Mouse (Mus musculus): ENCODE measurements at regions not wholly inside any gene's neighbourhood (a gene's known extent, or its start where the extent isn't known, plus 50 kb on each side); places are given as distances from the start of the nearest gene placed in this dataset.

DNA sequence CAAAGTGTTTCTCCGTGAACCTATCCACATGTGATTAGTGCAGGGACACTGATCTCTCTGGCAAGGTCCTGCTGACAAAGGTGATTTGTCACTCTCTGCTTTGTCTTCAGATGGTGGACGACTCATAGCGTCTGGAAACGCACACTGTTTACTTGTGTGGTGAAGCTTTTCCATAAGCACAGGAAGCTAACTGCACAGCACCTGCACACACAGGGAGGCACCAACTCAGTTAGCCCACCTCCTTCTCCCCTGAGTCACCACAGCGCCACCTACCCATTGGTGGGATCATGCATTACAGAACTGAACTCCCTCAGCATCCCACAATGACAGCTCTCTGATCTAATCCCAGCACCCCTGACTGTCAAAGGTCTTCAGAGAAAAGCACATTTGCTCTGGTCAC is 141.9 kb upstream of the Klf14 start:
- 36% methylated on average over 5 of the region's 5 CpGs for WGBS
- Histone ChIP-seq H3K27me3 (ENCODE audit: control insufficient read depth, insufficient read depth, low read length) (no peaks in the 10 kb centered on the region), H3K27ac (ENCODE audit: control insufficient read depth, insufficient read depth, low read length) (peak overlapping the region; percentile 80), H3K4me3 (ENCODE audit: control insufficient read depth, insufficient read depth, low read length) (no peak overlapping the region), H3K4me1 (replicated peaks; ENCODE audit: control insufficient read depth, insufficient read depth, low read length) (peaks cover 18% of the 10 kb centered on the region), H3K36me3 (ENCODE audit: control insufficient read depth, insufficient read depth, low read length) (no peaks in the 10 kb centered on the region)
- TF ChIP-seq CTCF (IDR thresholded peaks at IDR 0.05; ENCODE audit: borderline replicate concordance, control insufficient read depth, extremely low read depth, insufficient read depth, low read length, poor library complexity) (no peak), POLR2A (IDR thresholded peaks at IDR 0.05; ENCODE audit: control insufficient read depth, extremely low read depth, insufficient read depth, low read length, poor library complexity) (no peak)
- DNase-seq = peak; percentile 85

DNA sequence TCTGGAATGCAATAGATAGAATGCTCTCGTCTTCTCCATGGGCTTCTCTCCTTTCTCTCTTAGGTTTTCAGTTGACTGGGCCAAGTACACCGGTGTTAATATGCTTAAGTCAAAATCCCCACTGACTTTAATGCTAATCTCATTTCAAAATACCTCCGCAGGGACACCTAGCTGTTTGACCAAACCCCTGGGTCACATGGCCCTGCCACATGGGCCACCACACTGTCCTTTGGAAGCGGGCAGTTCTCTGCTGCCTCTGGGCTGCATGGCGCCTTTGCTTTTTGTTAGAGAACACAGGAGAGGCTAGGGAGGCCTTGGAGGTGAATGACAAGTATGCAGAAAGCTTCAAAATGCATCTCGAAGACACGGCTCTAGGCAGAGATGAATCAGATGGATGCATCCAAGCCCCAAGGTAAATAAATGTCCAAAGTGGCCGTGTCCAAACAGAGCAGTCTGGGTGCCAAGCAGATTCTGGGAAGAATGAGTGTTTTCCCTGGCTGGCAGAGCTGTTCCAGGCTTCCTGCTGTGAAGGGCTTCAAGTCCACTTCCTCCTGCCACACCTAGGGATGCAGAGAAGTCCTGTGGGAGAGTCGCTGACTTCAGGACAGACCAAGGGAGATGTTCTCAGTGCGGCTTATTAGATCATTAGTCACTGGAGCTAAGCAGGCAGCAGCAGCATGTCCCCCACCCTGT is 147.4 kb upstream of the Klf14 start:
- Histone ChIP-seq H3K27me3 (ENCODE audit: control insufficient read depth, insufficient read depth, low read length) (no peaks in the 10 kb centered on the region), H3K27ac (ENCODE audit: control insufficient read depth, insufficient read depth, low read length) (no peak overlapping the region), H3K36me3 (ENCODE audit: control insufficient read depth, insufficient read depth, low read length) (0 out of 2 replicates have a peak, but pooled peaks cover 3% of the 10 kb centered on the region), H3K4me3 (ENCODE audit: control insufficient read depth, insufficient read depth, low read length) (no peak overlapping the region), H3K4me1 (replicated peaks; ENCODE audit: control insufficient read depth, insufficient read depth, low read length) (0 out of 2 replicates have a peak, but pooled peaks cover 1% of the 10 kb centered on the region)
- TF ChIP-seq POLR2A (IDR thresholded peaks at IDR 0.05; ENCODE audit: control insufficient read depth, extremely low read depth, insufficient read depth, low read length, poor library complexity) (no peak), CTCF (IDR thresholded peaks at IDR 0.05; ENCODE audit: borderline replicate concordance, control insufficient read depth, extremely low read depth, insufficient read depth, low read length, poor library complexity) (no peak)
- no peak for DNase-seq
- 91% methylated on average over 10 of the region's 10 CpGs for WGBS

GRCm38 (mm10) chr6:31106856-31107359 is 148.0 kb upstream of the Klf14 start:
- 96% methylated on average over 10 of the region's 10 CpGs for WGBS
- H3K27ac ChIP-seq (ENCODE audit: control insufficient read depth, insufficient read depth, low read length) = no peak overlapping the region

GRCm38 (mm10) chr6:31107360-31107759 is 148.5 kb upstream of the Klf14 start:
- no peak for DNase-seq
- Histone ChIP-seq H3K4me1 (replicated peaks; ENCODE audit: control insufficient read depth, insufficient read depth, low read length) (peaks cover 2% of the 10 kb centered on the region; the same call in 1 of the 2 replicates), H3K36me3 (ENCODE audit: control insufficient read depth, insufficient read depth, low read length) (0 out of 2 replicates have a peak, but pooled peaks cover 3% of the 10 kb centered on the region), H3K4me3 (ENCODE audit: control insufficient read depth, insufficient read depth, low read length) (no peak overlapping the region), H3K27ac (ENCODE audit: control insufficient read depth, insufficient read depth, low read length) (no peak overlapping the region), H3K27me3 (ENCODE audit: control insufficient read depth, insufficient read depth, low read length) (no peaks in the 10 kb centered on the region)
- 96% methylated on average over 4 of the region's 4 CpGs for WGBS
- no peak for TF ChIP-seq CTCF (IDR thresholded peaks at IDR 0.05; ENCODE audit: borderline replicate concordance, control insufficient read depth, extremely low read depth, insufficient read depth, low read length, poor library complexity)

More at GRCm38 (mm10) chr6:31106856-31107359, 148.0 kb upstream of the Klf14 start:
- Histone ChIP-seq H3K4me1 (replicated peaks; ENCODE audit: control insufficient read depth, insufficient read depth, low read length) (no peaks in the 10 kb centered on the region), H3K4me3 (ENCODE audit: control insufficient read depth, insufficient read depth, low read length) (no peak overlapping the region), H3K27me3 (ENCODE audit: control insufficient read depth, insufficient read depth, low read length) (no peaks in the 10 kb centered on the region), H3K36me3 (ENCODE audit: control insufficient read depth, insufficient read depth, low read length) (0 out of 2 replicates have a peak, but pooled peaks cover 3% of the 10 kb centered on the region)
- no peak for DNase-seq
- TF ChIP-seq CTCF (IDR thresholded peaks at IDR 0.05; ENCODE audit: borderline replicate concordance, control insufficient read depth, extremely low read depth, insufficient read depth, low read length, poor library complexity) = no peak
- TF ChIP-seq POLR2A (IDR thresholded peaks at IDR 0.05; ENCODE audit: control insufficient read depth, extremely low read depth, insufficient read depth, low read length, poor library complexity) = no peak

GRCm38 (mm10) chr6:31107916-31108685 is 149.2 kb upstream of the Klf14 start:
- 0 out of 2 replicates have a peak, but pooled peaks cover 3% of the 10 kb centered on the region for H3K36me3 ChIP-seq (ENCODE audit: control insufficient read depth, insufficient read depth, low read length)
- no peak overlapping the region for H3K4me3 ChIP-seq (ENCODE audit: control insufficient read depth, insufficient read depth, low read length)
- H3K27me3 ChIP-seq (ENCODE audit: control insufficient read depth, insufficient read depth, low read length) = no peaks in the 10 kb centered on the region
- no peak for TF ChIP-seq CTCF (IDR thresholded peaks at IDR 0.05; ENCODE audit: borderline replicate concordance, control insufficient read depth, extremely low read depth, insufficient read depth, low read length, poor library complexity)
- TF ChIP-seq POLR2A (IDR thresholded peaks at IDR 0.05; ENCODE audit: control insufficient read depth, extremely low read depth, insufficient read depth, low read length, poor library complexity) = no peak
- no peak for DNase-seq
- 79% methylated on average over 5 of the region's 5 CpGs for WGBS
- no peak overlapping the region for H3K27ac ChIP-seq (ENCODE audit: control insufficient read depth, insufficient read depth, low read length)
- H3K4me1 ChIP-seq (replicated peaks; ENCODE audit: control insufficient read depth, insufficient read depth, low read length) = peaks cover 2% of the 10 kb centered on the region; the same call in 1 of the 2 replicates

DNA sequence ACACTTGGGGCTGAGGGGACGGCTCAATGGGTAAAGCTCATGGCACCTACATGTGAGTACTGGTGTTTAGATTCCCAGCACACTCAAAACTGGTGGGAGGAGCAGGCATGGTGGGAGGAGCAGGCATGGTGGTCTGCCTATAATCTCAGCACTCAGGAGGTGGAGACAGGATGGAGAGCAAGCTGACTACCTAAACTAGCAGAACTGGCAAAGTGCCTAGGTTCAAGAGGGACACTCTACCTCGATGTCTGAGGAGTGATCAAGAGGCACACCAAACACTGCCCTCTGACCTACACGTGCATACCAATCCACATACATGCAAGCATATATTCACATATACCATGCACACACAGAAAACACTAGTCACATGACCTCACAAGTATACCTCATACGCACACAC is 150.7 kb upstream of the Klf14 start:
- Histone ChIP-seq H3K27ac (ENCODE audit: control insufficient read depth, insufficient read depth, low read length) (no peak overlapping the region), H3K36me3 (ENCODE audit: control insufficient read depth, insufficient read depth, low read length) (0 out of 2 replicates have a peak, but pooled peaks cover 3% of the 10 kb centered on the region), H3K4me3 (ENCODE audit: control insufficient read depth, insufficient read depth, low read length) (no peak overlapping the region), H3K4me1 (replicated peaks; ENCODE audit: control insufficient read depth, insufficient read depth, low read length) (peaks cover 10% of the 10 kb centered on the region), H3K27me3 (ENCODE audit: control insufficient read depth, insufficient read depth, low read length) (no peaks in the 10 kb centered on the region)
- TF ChIP-seq CTCF (IDR thresholded peaks at IDR 0.05; ENCODE audit: borderline replicate concordance, control insufficient read depth, extremely low read depth, insufficient read depth, low read length, poor library complexity) = no peak
- no peak for TF ChIP-seq POLR2A (IDR thresholded peaks at IDR 0.05; ENCODE audit: control insufficient read depth, extremely low read depth, insufficient read depth, low read length, poor library complexity)
- WGBS = 96% methylated on average over 4 of the region's 4 CpGs
- DNase-seq = no peak

Measured in thymus, adult 2 months (tissue).